13 mouse cellular contexts compared by ENCODE assay signal in the genomic region with DNA sequence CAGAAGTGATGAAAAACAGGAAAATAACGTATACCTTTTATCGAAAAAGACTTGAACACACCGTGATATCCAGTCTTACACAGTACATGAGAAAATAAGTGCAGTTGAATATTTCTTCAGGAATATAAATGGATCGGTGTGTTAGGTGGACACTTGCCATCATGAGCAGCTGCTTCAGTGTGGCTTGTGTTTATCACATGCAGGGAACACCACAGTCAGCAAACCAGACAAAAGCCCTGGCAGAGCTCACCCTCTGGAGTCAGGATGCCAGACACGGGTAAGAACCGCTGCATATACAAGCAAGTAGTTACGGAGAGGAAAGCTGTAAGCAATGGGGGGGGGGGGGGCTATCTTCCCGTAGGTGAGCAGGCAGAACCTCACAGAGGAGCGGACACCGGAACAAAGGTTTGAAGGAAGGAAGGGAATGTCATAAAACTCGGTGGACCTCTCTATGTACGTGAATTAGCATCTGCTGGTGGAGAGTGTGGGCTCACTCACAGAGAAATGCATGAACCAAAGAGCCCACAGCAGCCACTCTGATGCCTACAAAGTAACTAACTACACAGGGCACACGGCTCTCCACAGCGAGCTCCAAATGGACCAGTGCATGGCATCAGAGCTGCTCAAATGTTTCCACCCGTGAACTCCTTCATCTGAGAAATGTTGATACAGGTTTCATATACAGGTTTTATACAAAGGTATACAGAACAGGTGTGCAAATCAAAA. TPM values are rescaled to one million over a fixed set of nuclear protein-coding genes. Genes with fewer than 3 reads are reported as not detected.
DNase-seq lines count a peak whose midpoint lies in the region; ATAC-seq lines count a peak whose summit lies in the region.
"Had no signal": no experiment of that assay in that cellular context is flagged by ENCODE, and none has a peak within 500 bp of the region (broad histone marks: within the 10 kb centered on the region; RNA-seq: fewer than 3 reads in every experiment).

No protein-coding gene starts in this region.

- no peaks in the 10 kb centered on the region for H3K9me3 ChIP-seq in midbrain, embryonic 12.5 days
- H3K9me3 ChIP-seq: stomach, embryonic 15.5 days had no signal

- H3K4me2 ChIP-seq in midbrain, embryonic 12.5 days (replicated peaks): no peak overlapping the region
- H3K4me2 ChIP-seq: stomach, embryonic 15.5 days had no signal

- peak; percentile 23 for DNase-seq in gastrocnemius, postnatal 14 days
- no peak for DNase-seq in gastrocnemius, postnatal 4 days (ENCODE audit: low spot score in 2 of 2)
- DNase-seq in adipocyte (ENCODE audit: low spot score): peak; percentile 23
- DNase-seq in cerebellum, postnatal 14 days: peak; percentile 51 to 53
- no peak for DNase-seq in adrenal gland, adult 2 months
- DNase-seq in kidney, adult 11 months: no peak
- DNase-seq in testis, postnatal 10 days (ENCODE audit: low spot score): no peak
- DNase-seq: kidney, postnatal 14 days; lung, adult 18-20 months; right cerebral cortex, adult 18-20 months had no signal

- H3K4me3 ChIP-seq in midbrain, embryonic 12.5 days: no peak overlapping the region
- H3K4me3 ChIP-seq: stomach, embryonic 15.5 days had no signal

- no peak overlapping the region for H3K9ac ChIP-seq in midbrain, embryonic 12.5 days (replicated peaks)
- H3K9ac ChIP-seq: stomach, embryonic 15.5 days had no signal

- H3K4me1 ChIP-seq in midbrain, embryonic 12.5 days: 0 out of 2 replicates have a peak, but pooled peaks cover under 1% of the 10 kb centered on the region

- no peaks in the 10 kb centered on the region for H3K27me3 ChIP-seq in midbrain, embryonic 12.5 days
- H3K27me3 ChIP-seq: Patski; stomach, embryonic 15.5 days had no signal

- peak; percentile 34; the same call in 1 of the 2 replicates for ATAC-seq in midbrain, embryonic 12.5 days (ENCODE audit: low FRiP score, low read depth)
- ATAC-seq: Patski had no signal

- intact Hi-C loops in gastrocnemius, postnatal 14 days (cut with DNase I; ENCODE audit: low total_unique reads): no loop called here

- 88% methylated on average over 15 of the region's 15 CpGs for whole genome bisulfite sequencing in midbrain, embryonic 12.5 days

- no peaks in the 10 kb centered on the region for H3K36me3 ChIP-seq in midbrain, embryonic 12.5 days
- H3K36me3 ChIP-seq: stomach, embryonic 15.5 days had no signal

- no peak overlapping the region for H3K27ac ChIP-seq in midbrain, embryonic 12.5 days (replicated peaks)
- H3K27ac ChIP-seq: stomach, embryonic 15.5 days had no signal

RNA-seq across cellular contexts. Expression of a gene that starts 51.8 kb away (rescaled TPM):
- total RNA-seq in gastrocnemius, postnatal 14 days (2021): 10 to 100 TPM; 12.5 TPM
- 10 to 100 TPM; 12.0 to 13.8 TPM for total RNA-seq in gastrocnemius, postnatal 4 days (2021)
- polyA plus RNA-seq in midbrain, embryonic 12.5 days (2016; fragmentation: Nextera tagmentation; extraction: Ambion mirVana): 13.9 and 15.8 TPM in 2 replicates
- total RNA-seq in adrenal gland, adult 2 months (2021): 10 to 100 TPM; 17.7 to 20.2 TPM
- polyA plus RNA-seq in adrenal gland, adult 2 months (2012; rRNA removed): 0.37 and 0.52 TPM in 2 replicates

Comparison
In these comparisons a context has a peak if more than half of its experiments do, and no peak if none do; other contexts are left out.
1. DNase-seq: peak in gastrocnemius, postnatal 14 days (single experiment), adipocyte (single experiment) and cerebellum, postnatal 14 days (2 of 2); none in gastrocnemius, postnatal 4 days (0 of 2), adrenal gland, adult 2 months (single experiment), kidney, adult 11 months (single experiment) and testis, postnatal 10 days (single experiment).